Mouse (Mus musculus): Measurements from ENCODE around the gene Aldh1l1.

- TF ChIP-seq POLR2A (IDR thresholded peaks at IDR 0.05; ENCODE audit: low read depth, low read length) (no peak), CTCF (IDR thresholded peaks at IDR 0.05; ENCODE audit: extremely low read depth, insufficient read length, insufficient replicate concordance, low read depth, low read length) (no peak)
Measured at GRCm38 (mm10) chr6:90494566-90494965, 8.3 kb downstream of the Aldh1l1 start.
